Mouse (Mus musculus) ES-CJ7 (cell line): ENCODE results near the gene Lmbrd1.
"Not testable (repeated sequence)": the region's sequence is repeated elsewhere in the genome, so short reads cannot be mapped to it uniquely, and the experiment has no call there.

ENCODE experiments used
- DNase-seq: peaks from one replicate; pipeline ENCODE4 v3.0.0; 2011; ENCODE audit warnings: low read depth, low spot score

The Lmbrd1 gene

DNA sequence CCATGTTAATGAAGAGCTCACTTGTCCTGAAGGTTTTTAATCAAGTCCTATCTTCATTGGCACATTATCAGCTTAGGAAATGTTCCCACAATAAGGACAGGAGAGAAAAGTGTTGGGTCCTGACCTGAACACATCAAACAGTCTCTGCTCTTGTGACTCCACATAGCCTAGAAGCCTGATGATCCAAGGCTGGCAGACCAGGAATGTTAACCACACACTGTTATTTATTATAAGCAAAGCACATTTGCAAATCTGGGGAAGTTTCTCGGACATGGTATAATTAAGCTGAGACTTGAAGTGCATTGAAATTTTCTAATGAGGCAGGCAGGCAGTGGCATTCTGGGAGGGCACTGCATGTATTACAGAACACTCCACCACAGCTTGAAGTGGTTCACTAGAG lies 41.8 kb downstream of the Lmbrd1 start:
- no peak for DNase-seq

DNA sequence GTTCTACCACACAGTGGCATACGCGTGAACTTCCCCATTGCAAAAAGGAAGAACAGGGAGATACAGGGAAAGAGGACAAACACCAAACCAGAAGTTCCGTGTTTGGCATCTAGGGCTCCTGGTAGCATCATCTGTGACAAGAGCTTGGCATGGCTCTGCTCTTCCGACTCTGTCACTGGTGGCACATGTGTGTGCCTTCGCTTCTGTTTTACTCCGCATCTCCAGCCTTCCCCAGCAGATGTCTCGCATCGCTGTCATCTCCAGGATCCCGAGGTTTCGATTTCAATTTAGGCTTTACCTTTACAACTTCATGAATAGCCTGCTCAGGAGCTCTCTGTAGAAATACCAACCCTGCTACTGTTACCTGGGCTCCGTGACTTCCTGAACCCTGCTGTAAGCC lies 51.4 kb downstream of the Lmbrd1 start:
- DNase-seq, result no peak

DNA sequence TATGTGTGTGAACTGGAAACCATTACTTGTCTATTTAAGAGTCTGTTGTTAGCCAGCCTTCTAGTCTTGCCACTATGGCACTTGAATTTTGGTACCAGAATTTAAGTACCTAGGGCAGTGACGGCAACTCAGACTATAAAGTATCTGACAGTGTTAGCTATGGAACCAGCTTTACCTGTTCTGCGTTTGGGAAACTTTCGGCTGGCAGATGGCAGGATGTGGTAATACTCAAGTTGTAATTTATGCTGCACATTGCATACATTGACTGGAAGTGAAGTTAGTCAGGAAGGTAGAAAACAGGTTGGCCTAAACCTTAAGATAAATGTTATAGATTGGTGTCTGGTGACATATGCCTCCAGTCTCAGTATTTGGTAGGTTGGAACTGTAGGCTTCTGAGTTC lies 53.9 kb downstream of the Lmbrd1 start:
- DNase-seq, result no peak

GRCm38 (mm10) chr1:24734866-24735265 lies 56.4 kb downstream of the Lmbrd1 start:
- DNase-seq, result no peak

DNA sequence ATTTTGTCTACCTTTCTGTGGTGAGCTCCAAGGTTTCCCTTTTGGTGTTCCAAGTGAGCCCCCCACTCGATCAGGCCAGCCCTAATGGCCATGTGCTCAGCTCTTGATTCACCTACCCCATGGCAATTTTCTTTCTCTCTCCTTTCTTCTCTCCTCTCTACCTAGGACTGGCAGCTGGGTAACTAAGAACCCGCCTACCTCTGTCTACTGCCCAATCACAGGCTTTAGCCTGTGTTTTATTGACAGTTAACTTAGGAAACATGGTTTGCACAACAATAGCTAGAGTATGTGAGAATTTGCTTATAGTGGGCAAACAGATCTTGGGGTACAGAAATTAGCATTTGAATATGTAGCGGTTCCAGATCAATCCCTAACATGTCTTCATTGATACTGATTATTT lies 62.5 kb downstream of the Lmbrd1 start:
- peak; percentile 8 for DNase-seq

- no peak for DNase-seq
Measured at GRCm38 (mm10) chr1:24741552-24741951, 63.1 kb downstream of the Lmbrd1 start.

DNA sequence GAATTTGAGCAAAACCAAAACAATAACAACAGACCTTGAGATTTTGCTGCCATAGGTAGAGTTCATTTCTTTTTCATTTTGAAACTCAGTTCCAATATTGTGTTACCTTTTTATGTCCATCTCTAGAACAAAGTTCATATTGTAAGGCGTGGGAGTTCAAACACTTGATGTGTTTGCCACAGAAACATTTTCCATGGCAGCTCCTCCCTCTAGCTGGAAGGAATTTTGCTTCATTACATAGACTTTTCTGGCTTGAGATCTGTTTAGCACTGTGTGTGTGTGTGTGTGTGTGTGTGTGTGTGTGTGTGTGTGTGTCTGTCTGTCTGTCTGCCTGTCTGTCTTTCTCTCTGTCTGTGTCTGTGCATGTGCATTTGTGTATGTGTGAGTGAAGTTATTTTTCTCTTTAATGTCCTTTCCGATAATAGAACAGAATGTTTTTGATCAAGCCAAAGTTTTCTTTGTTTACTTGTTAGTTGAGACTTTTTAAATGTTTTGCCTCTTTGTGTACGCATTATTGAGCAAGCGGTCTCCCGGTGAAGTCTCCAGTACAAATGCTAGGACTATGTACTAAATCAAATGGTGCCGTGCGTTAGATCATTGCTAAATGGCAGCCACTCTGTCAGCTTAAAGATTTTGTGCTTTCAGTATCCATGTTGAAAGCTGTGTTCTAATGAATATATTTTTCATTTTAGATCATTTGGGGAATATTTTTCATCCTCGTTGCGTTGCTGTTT lies 64.9 kb downstream of the Lmbrd1 start:
- DNase-seq, result no peak

GRCm38 (mm10) chr1:24752715-24753114 lies 74.3 kb downstream of the Lmbrd1 start:
- DNase-seq, result no peak

- DNase-seq, result no peak
Measured at GRCm38 (mm10) chr1:24758516-24758915, 80.1 kb downstream of the Lmbrd1 start.

- no peak for DNase-seq
Measured at GRCm38 (mm10) chr1:24766466-24766865, 88.0 kb downstream of the Lmbrd1 start.

DNA sequence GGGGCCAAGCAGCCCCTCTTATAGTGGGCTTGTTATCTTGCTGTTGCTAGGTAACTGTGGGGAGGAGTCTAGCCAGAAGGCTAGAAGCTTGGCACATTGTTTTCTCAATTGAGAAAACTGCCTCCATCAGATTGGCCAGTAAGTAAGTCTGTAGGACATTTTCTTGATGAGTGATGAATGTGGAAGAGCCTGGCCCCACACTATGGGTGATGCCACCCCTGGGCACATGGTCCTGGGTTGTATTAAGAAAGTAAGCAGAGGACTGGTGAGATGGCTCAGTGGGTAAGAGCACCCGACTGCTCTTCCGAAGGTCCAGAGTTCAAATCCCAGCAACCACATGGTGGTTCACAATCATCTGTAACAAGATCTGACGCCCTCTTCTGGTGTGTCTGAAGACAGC lies 88.8 kb downstream of the Lmbrd1 start:
- not testable (repeated sequence) for DNase-seq

- no peak for DNase-seq
Measured at GRCm38 (mm10) chr1:24773642-24774041, 95.2 kb downstream of the Lmbrd1 start.

- peak; percentile 71 for DNase-seq
Measured at GRCm38 (mm10) chr1:24776576-24776975, 98.1 kb downstream of the Lmbrd1 start.

GRCm38 (mm10) chr1:24793168-24793567 lies 114.7 kb downstream of the Lmbrd1 start:
- no peak for DNase-seq

GRCm38 (mm10) chr1:24807971-24808370 lies 129.5 kb downstream of the Lmbrd1 start:
- not testable (repeated sequence) for DNase-seq
